Mouse (Mus musculus) lung, postnatal 10 days (tissue): ENCODE data around the gene Mrgprb1.
"Not testable (repeated sequence)": the region's sequence is repeated elsewhere in the genome, so short reads cannot be mapped to it uniquely, and the experiment has no call there.

Experiments used
- DNase-seq: peaks from one replicate; pipeline ENCODE4 v3.0.0; 2021

The Mrgprb1 gene

GRCm38 (mm10) chr7:48456242-48456641 is at the start of gene Mrgprb1:
TSS of gene Mrgprb1 (minus strand) at chr7:48456342.
- no peak for DNase-seq

GRCm38 (mm10) chr7:48499221-48499620 is 43.1 kb upstream of the Mrgprb1 start, which contains the start of gene Mrgprx2:
TSS of gene Mrgprx2 (minus strand) at chr7:48499321.
- DNase-seq = no peak

GRCm38 (mm10) chr7:48436581-48436980 is 19.6 kb downstream of the Mrgprb1 start:
- no peak for DNase-seq

GRCm38 (mm10) chr7:48435936-48436335 is 20.2 kb downstream of the Mrgprb1 start:
- not testable (repeated sequence) for DNase-seq
